ENCODE assay signal across 13 mouse cellular contexts in the genomic region with DNA sequence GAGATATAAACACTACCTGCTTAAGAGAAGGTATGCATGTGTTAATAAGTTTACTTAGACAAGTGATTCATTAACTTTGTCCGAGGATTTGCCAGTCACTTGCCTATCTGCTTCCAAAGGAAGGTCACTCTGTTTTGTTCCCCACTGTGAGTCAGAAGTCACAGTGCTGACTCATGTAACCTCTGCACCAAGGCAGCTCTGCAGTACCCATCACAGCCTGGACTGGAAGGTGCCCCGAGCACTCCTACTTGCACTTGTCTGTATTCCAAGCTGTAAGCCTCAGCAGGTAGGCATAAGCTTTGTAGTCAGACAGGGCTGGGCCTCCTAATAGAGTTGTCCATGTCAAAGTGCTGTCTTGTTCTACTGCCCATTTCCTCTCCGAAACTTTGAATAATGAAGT.
DNase-seq lines count a peak whose midpoint lies in the region; ATAC-seq lines count a peak whose summit lies in the region.
"Had no signal": no experiment of that assay in that cellular context is flagged by ENCODE, and none has a peak within 500 bp of the region (broad histone marks: within the 10 kb centered on the region; RNA-seq: fewer than 3 reads in every experiment).

No protein-coding gene starts in this region.

- ATAC-seq in cerebellum, adult (ENCODE audit: insufficient number of reproducible peaks, low FRiP score, low TSS enrichment): 0 out of 2 replicates have a peak, but pooled peaks have one; percentile 41
- ATAC-seq in megakaryocyte progenitor cell, adult 5-6 weeks (replicated peaks; ENCODE audit: poor library complexity): peak; percentile 34
- ATAC-seq: inflammation-experienced regulatory T-cells, adult 6 months had no signal

- no peak for DNase-seq in cerebellum, adult 9-10 months
- peak; percentile 23 for DNase-seq in adrenal gland, postnatal 25 days
- peak; percentile 46 to 68 for DNase-seq in kidney, adult 8-10 months
- no peak for DNase-seq in layer of hippocampus, postnatal 10 days (ENCODE audit: low spot score in 2 of 2)
- DNase-seq in urinary bladder, postnatal 14 days (ENCODE audit: low spot score): no peak
- DNase-seq in adipocyte (ENCODE audit: low spot score): no peak
- DNase-seq: cerebellum, adult 8-10 months; gastrocnemius, postnatal 36 days; right cerebral cortex, postnatal 14 days; thymus, postnatal 25 days had no signal

Comparison
In these comparisons a context has a peak if more than half of its experiments do, and no peak if none do; other contexts are left out.
1. DNase-seq: peak in adrenal gland, postnatal 25 days (single experiment) and kidney, adult 8-10 months (2 of 2); none in cerebellum, adult 9-10 months (single experiment), layer of hippocampus, postnatal 10 days (0 of 2), urinary bladder, postnatal 14 days (single experiment) and adipocyte (single experiment).